Mouse (Mus musculus): ENCODE measurements around the gene St3gal5. TPM values are rescaled to one million over a fixed set of nuclear protein-coding genes. Genes with fewer than 3 reads are reported as not detected.

St3gal5 gene
- polyA plus RNA-seq, 2 experiments: 121 to 123 TPM

GRCm38 (mm10) chr6:72099281-72099680, 1.9 kb downstream of the St3gal5 start:
- peaks cover 48 to 68% of the 10 kb centered on the region in 2 experiments for H3K4me1 ChIP-seq (replicated peaks; ENCODE audit: control insufficient read depth in 2 of 2, insufficient read depth in 2 of 2, low read length in 1 of 2)

GRCm38 (mm10) chr6:72100171-72100570, 2.8 kb downstream of the St3gal5 start:
- peaks cover 9% of the 10 kb centered on the region for H3K36me3 ChIP-seq (replicated peaks; ENCODE audit: control insufficient read depth, insufficient read depth, low read depth)
- peak overlapping the region; percentile 84 to 99 for H3K4me3 ChIP-seq (ENCODE audit: insufficient read depth in 1 of 2, low read depth in 2 of 2, low read length in 2 of 2)
- H3K27me3 ChIP-seq (ENCODE audit: control insufficient read depth, insufficient read depth, low read length): no peaks in the 10 kb centered on the region
- peak overlapping the region; percentile 71 for H3K4me2 ChIP-seq (ENCODE audit: low read depth)
- H3K27ac ChIP-seq: peak overlapping the region; percentile 100
- no peak for TF ChIP-seq EP300 (IDR thresholded peaks at IDR 0.05; ENCODE audit: low read depth)
- TF ChIP-seq CTCF (IDR thresholded peaks at IDR 0.05; ENCODE audit: low read depth): no peak
- DNase-seq (ENCODE audit: low read depth in 3 of 3, low spot score in 3 of 3) (no peak), ATAC-seq (ENCODE audit: insufficient read depth) (no peak)
- H3K9me3 ChIP-seq (ENCODE audit: control insufficient read depth, low read length): no peaks in the 10 kb centered on the region
- 68% methylated on average over 5 of the region's 5 CpGs for WGBS (ENCODE audit: insufficient replicate concordance)
- H3K4me1 ChIP-seq (replicated peaks; ENCODE audit: control insufficient read depth in 2 of 2, insufficient read depth in 2 of 2, low read length in 1 of 2): peaks cover 57 to 76% of the 10 kb centered on the region in 2 experiments
- H3K9ac ChIP-seq (replicated peaks): peak overlapping the region; percentile 91

More at GRCm38 (mm10) chr6:72099281-72099680, 1.9 kb downstream of the St3gal5 start:
- no peak for DNase-seq (ENCODE audit: low read depth in 3 of 3, low spot score in 3 of 3)
- ATAC-seq (ENCODE audit: insufficient read depth): no peak
- Histone ChIP-seq H3K4me2 (ENCODE audit: low read depth) (peak overlapping the region; percentile 71), H3K9me3 (ENCODE audit: control insufficient read depth, low read length) (no peaks in the 10 kb centered on the region), H3K9ac (replicated peaks) (peak overlapping the region; percentile 91), H3K27me3 (ENCODE audit: control insufficient read depth, insufficient read depth, low read length) (no peaks in the 10 kb centered on the region), H3K27ac (peak overlapping the region; percentile 87), H3K36me3 (replicated peaks; ENCODE audit: control insufficient read depth, insufficient read depth, low read depth) (peaks cover 9% of the 10 kb centered on the region), H3K4me3 (ENCODE audit: insufficient read depth in 1 of 2, low read depth in 2 of 2, low read length in 2 of 2) (peak overlapping the region; percentile 84 to 99)
- WGBS (ENCODE audit: insufficient replicate concordance): 37% methylated on average over 3 of the region's 3 CpGs
- TF ChIP-seq EP300 (IDR thresholded peaks at IDR 0.05; ENCODE audit: low read depth) (peak; percentile 54), CTCF (IDR thresholded peaks at IDR 0.05; ENCODE audit: low read depth) (no peak)

- no peak for TF ChIP-seq EP300 (IDR thresholded peaks at IDR 0.05; ENCODE audit: low read depth)
- no peak for TF ChIP-seq CTCF (IDR thresholded peaks at IDR 0.05; ENCODE audit: low read depth)
- 23% methylated on average over 8 of the region's 8 CpGs for WGBS (ENCODE audit: insufficient replicate concordance)
- Histone ChIP-seq H3K27me3 (ENCODE audit: control insufficient read depth, insufficient read depth, low read length) (no peaks in the 10 kb centered on the region), H3K9me3 (ENCODE audit: control insufficient read depth, low read length) (no peaks in the 10 kb centered on the region), H3K4me2 (ENCODE audit: low read depth) (peak overlapping the region; percentile 71), H3K4me3 (ENCODE audit: insufficient read depth in 1 of 2, low read depth in 2 of 2, low read length in 2 of 2) (peak overlapping the region; percentile 84 to 99), H3K36me3 (replicated peaks; ENCODE audit: control insufficient read depth, insufficient read depth, low read depth) (peaks cover 16% of the 10 kb centered on the region), H3K4me1 (replicated peaks; ENCODE audit: control insufficient read depth in 2 of 2, insufficient read depth in 2 of 2, low read length in 1 of 2) (peaks cover 58 to 78% of the 10 kb centered on the region in 2 experiments), H3K27ac (peak overlapping the region; percentile 100), H3K9ac (replicated peaks) (peak overlapping the region; percentile 89)
- DNase-seq (ENCODE audit: low read depth in 3 of 3, low spot score in 3 of 3): no peak
- ATAC-seq (ENCODE audit: insufficient read depth): no peak
Observed at GRCm38 (mm10) chr6:72100939-72101338, 3.5 kb downstream of the St3gal5 start.

DNA sequence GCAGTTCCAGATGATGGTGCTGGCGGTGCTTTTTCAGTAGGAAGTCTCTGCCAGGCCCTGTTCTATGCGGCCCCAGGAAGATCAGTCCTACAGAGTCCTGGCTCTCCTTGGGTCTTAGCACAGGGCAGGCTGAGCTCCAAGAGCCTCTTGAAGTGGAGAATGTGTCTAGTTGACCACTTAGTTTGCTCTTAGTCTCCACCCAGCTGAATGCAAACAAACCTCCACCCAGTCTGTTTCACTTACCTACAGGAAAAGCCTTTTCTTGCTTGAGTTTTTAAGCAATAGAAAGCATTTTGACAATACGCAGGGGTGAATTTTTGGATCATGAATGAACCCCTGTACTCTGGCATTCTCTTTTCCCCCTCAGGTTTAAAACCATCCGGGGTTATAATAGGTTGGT, 4.0 kb downstream of the St3gal5 start:
- H3K4me1 ChIP-seq (replicated peaks; ENCODE audit: control insufficient read depth in 2 of 2, insufficient read depth in 2 of 2, low read length in 1 of 2): peaks cover 58 to 78% of the 10 kb centered on the region in 2 experiments
- H3K4me2 ChIP-seq (ENCODE audit: low read depth): peak overlapping the region; percentile 71
- peaks cover 19% of the 10 kb centered on the region for H3K36me3 ChIP-seq (replicated peaks; ENCODE audit: control insufficient read depth, insufficient read depth, low read depth)
- no peak for TF ChIP-seq CTCF (IDR thresholded peaks at IDR 0.05; ENCODE audit: low read depth)
- no peak for TF ChIP-seq EP300 (IDR thresholded peaks at IDR 0.05; ENCODE audit: low read depth)
- H3K4me3 ChIP-seq (ENCODE audit: insufficient read depth in 1 of 2, low read depth in 2 of 2, low read length in 2 of 2): peak overlapping the region; percentile 84 to 99
- DNase-seq (ENCODE audit: low read depth in 3 of 3, low spot score in 3 of 3) (no peak), ATAC-seq (ENCODE audit: insufficient read depth) (no peak)
- peak overlapping the region; percentile 100 for H3K27ac ChIP-seq
- no peaks in the 10 kb centered on the region for H3K9me3 ChIP-seq (ENCODE audit: control insufficient read depth, low read length)
- 36% methylated on average over 4 of the region's 4 CpGs for WGBS (ENCODE audit: insufficient replicate concordance)
- H3K9ac ChIP-seq (replicated peaks): peak overlapping the region; percentile 89
- H3K27me3 ChIP-seq (ENCODE audit: control insufficient read depth, insufficient read depth, low read length): no peaks in the 10 kb centered on the region

DNA sequence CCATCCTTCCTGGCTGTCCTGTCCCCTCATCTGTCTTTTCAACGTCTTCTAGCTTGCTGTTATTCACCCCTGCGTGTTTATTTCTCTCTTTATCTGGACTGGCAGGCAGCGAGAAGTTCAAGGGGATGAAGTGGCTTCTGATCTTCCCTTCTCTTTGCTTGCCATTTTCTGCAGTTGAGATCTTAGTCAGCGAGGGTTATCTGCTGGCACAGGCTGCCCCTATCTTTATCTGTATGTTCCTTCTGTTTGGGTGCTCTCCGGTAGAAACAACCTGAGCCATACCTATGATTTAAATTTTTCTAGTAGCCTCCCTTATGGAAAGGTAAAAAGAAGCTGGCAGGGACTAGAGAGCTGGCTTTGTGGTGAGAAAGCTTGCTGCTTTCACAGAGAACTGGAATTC, 4.7 kb downstream of the St3gal5 start:
- H3K4me3 ChIP-seq (ENCODE audit: insufficient read depth in 1 of 2, low read depth in 2 of 2, low read length in 2 of 2): peak overlapping the region; percentile 84 to 99
- peaks cover 60 to 78% of the 10 kb centered on the region in 2 experiments for H3K4me1 ChIP-seq (replicated peaks; ENCODE audit: control insufficient read depth in 2 of 2, insufficient read depth in 2 of 2, low read length in 1 of 2)

More for the DNA sequence above, 4.7 kb downstream of the St3gal5 start:
- Histone ChIP-seq H3K9me3 (ENCODE audit: control insufficient read depth, low read length) (no peaks in the 10 kb centered on the region), H3K9ac (replicated peaks) (peak overlapping the region; percentile 89), H3K4me2 (ENCODE audit: low read depth) (peak overlapping the region; percentile 71), H3K27ac (peak overlapping the region; percentile 100), H3K36me3 (replicated peaks; ENCODE audit: control insufficient read depth, insufficient read depth, low read depth) (peaks cover 26% of the 10 kb centered on the region), H3K27me3 (ENCODE audit: control insufficient read depth, insufficient read depth, low read length) (no peaks in the 10 kb centered on the region)
- DNase-seq (ENCODE audit: low read depth in 3 of 3, low spot score in 3 of 3) (peak; percentile 86 to 92 (median 88)), ATAC-seq (ENCODE audit: insufficient read depth) (peak; percentile 56)
- 5% methylated on average over 5 of the region's 5 CpGs for WGBS (ENCODE audit: insufficient replicate concordance)
- peak; percentile 100 for TF ChIP-seq EP300 (IDR thresholded peaks at IDR 0.05; ENCODE audit: low read depth)
- TF ChIP-seq CTCF (IDR thresholded peaks at IDR 0.05; ENCODE audit: low read depth): no peak
